In the genomic region with DNA sequence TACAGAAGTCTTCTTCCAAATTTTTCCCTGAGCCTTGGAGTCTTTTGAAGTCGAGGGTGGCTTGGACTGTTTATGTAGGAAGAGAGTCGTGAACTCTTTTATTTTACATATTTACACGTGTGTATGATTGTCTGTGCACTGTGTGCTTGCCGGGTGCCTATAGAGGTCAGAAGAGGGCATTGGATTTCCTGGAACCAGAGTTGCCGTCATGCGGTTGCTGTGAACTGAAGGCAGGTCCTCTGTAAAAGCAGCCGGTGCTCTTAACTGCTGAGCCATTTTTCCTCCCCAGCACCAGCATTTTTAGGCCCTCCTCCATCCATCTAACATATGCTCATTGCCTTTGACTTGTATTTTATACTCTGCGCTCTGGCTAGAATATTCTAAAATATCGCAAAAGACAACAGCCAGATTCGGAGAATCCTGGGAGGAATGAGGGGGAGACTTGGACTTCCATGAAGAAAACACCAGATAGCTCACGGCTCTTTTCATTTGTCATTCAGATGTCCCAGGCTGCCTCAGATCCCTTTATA, we compare ENCODE assay signal across 13 mouse cellular contexts. TPM values are rescaled to one million over a fixed set of nuclear protein-coding genes. Genes with fewer than 3 reads are reported as not detected.
DNase-seq lines count a peak whose midpoint lies in the region; ATAC-seq and TF ChIP-seq lines count a peak whose summit lies in the region.
"Had no signal": no experiment of that assay in that cellular context is flagged by ENCODE, and none has a peak within 500 bp of the region (broad histone marks: within the 10 kb centered on the region; RNA-seq: fewer than 3 reads in every experiment).

No protein-coding gene starts in this region.

- H3K4me2 ChIP-seq in embryonic facial prominence, embryonic 12.5 days (replicated peaks), result no peak overlapping the region
- no peak overlapping the region for H3K4me2 ChIP-seq in liver, embryonic 11.5 days

- DNase-seq in frontal cortex, postnatal 14 days (ENCODE audit: low spot score in 2 of 2), result no peak
- no peak for DNase-seq in left cerebral cortex, adult 2 months (ENCODE audit: extremely low spot score in 1 of 2, low spot score in 2 of 2)
- DNase-seq in left cerebral cortex, postnatal 4 days, result no peak
- DNase-seq in liver, embryonic 11.5 days (ENCODE audit: low spot score), result no peak
- DNase-seq in thymus, adult 2 months, result no peak
- DNase-seq: cerebellum, adult 9-10 months; liver, postnatal 0 days had no signal

- intact Hi-C loops in left cerebral cortex, adult 2 months (cut with DNase I), result no loop called here
- intact Hi-C loops in left cerebral cortex, postnatal 4 days (cut with DNase I), result loop anchor here (5.0 kb wide), 1 partner anchor 35 kb away; a partner anchor contains a TSS

- peak overlapping the region; percentile 65 for H3K27ac ChIP-seq in left cerebral cortex, adult 2 months
- H3K27ac ChIP-seq in embryonic facial prominence, embryonic 12.5 days, result peak overlapping the region; percentile 41
- H3K27ac ChIP-seq in olfactory bulb, adult 2 months (ENCODE audit: insufficient read depth, low read depth, low read length), result peak overlapping the region; percentile 75
- H3K27ac ChIP-seq in liver, embryonic 11.5 days (ENCODE audit: low read depth, low read length), result no peak overlapping the region
- no peak overlapping the region for H3K27ac ChIP-seq in thymus, adult 2 months (ENCODE audit: control insufficient read depth, insufficient read depth, low read length)

- H3K36me3 ChIP-seq in embryonic facial prominence, embryonic 12.5 days, result no peaks in the 10 kb centered on the region
- H3K36me3 ChIP-seq in liver, embryonic 11.5 days (ENCODE audit: control insufficient read depth, insufficient read depth, low read length), result no peaks in the 10 kb centered on the region
- H3K36me3 ChIP-seq in thymus, adult 2 months (ENCODE audit: control insufficient read depth, insufficient read depth, low read length), result no peaks in the 10 kb centered on the region

- no peak overlapping the region for H3K9ac ChIP-seq in embryonic facial prominence, embryonic 12.5 days
- no peak overlapping the region for H3K9ac ChIP-seq in liver, embryonic 11.5 days (ENCODE audit: low read depth, low read length)
- H3K9ac ChIP-seq: liver, postnatal 0 days had no signal

- no peak for TF ChIP-seq CTCF in left cerebral cortex, adult 2 months (IDR thresholded peaks at IDR 0.05)
- no peak for TF ChIP-seq CTCF in olfactory bulb, adult 2 months (IDR thresholded peaks at IDR 0.05; ENCODE audit: insufficient read depth, low read depth, low read length)
- TF ChIP-seq CTCF in thymus, adult 2 months (IDR thresholded peaks at IDR 0.05; ENCODE audit: borderline replicate concordance, control insufficient read depth, extremely low read depth, insufficient read depth, low read length, poor library complexity), result no peak

- TF ChIP-seq POLR2A in olfactory bulb, adult 2 months (IDR thresholded peaks at IDR 0.05; ENCODE audit: insufficient read depth, low read depth, low read length), result no peak
- no peak for TF ChIP-seq POLR2A in thymus, adult 2 months (IDR thresholded peaks at IDR 0.05; ENCODE audit: control insufficient read depth, extremely low read depth, insufficient read depth, low read length, poor library complexity)

- WGBS in embryonic facial prominence, embryonic 12.5 days, result 78% methylated on average over 11 of the region's 11 CpGs
- WGBS in olfactory bulb, adult 2 months, result 76% methylated on average over 11 of the region's 11 CpGs
- WGBS in liver, embryonic 11.5 days, result 72% methylated on average over 11 of the region's 11 CpGs
- WGBS in thymus, adult 2 months, result 70% methylated on average over 11 of the region's 11 CpGs

- peaks cover 27% of the 10 kb centered on the region for H3K4me1 ChIP-seq in embryonic facial prominence, embryonic 12.5 days
- H3K4me1 ChIP-seq in olfactory bulb, adult 2 months (ENCODE audit: control insufficient read depth, insufficient read depth, low read length), result peaks cover 54% of the 10 kb centered on the region
- peaks cover 8% of the 10 kb centered on the region; the same call in 1 of the 2 replicates for H3K4me1 ChIP-seq in liver, embryonic 11.5 days (replicated peaks; ENCODE audit: control insufficient read depth, insufficient read depth, low read length)
- H3K4me1 ChIP-seq in thymus, adult 2 months (replicated peaks; ENCODE audit: control insufficient read depth, insufficient read depth, low read length), result peaks cover 32% of the 10 kb centered on the region

- H3K9me3 ChIP-seq in embryonic facial prominence, embryonic 12.5 days, result no peaks in the 10 kb centered on the region
- no peaks in the 10 kb centered on the region for H3K9me3 ChIP-seq in liver, embryonic 11.5 days (ENCODE audit: control insufficient read depth, low read length)

- H3K4me3 ChIP-seq in left cerebral cortex, adult 2 months, result no peak overlapping the region
- no peak overlapping the region for H3K4me3 ChIP-seq in embryonic facial prominence, embryonic 12.5 days
- no peak overlapping the region for H3K4me3 ChIP-seq in olfactory bulb, adult 2 months (ENCODE audit: insufficient read depth, low read depth, low read length)
- H3K4me3 ChIP-seq in liver, embryonic 11.5 days (ENCODE audit: low read depth, low read length), result no peak overlapping the region
- no peak overlapping the region for H3K4me3 ChIP-seq in thymus, adult 2 months (ENCODE audit: control insufficient read depth, insufficient read depth, low read length)

- no peaks in the 10 kb centered on the region for H3K27me3 ChIP-seq in embryonic facial prominence, embryonic 12.5 days
- no peaks in the 10 kb centered on the region for H3K27me3 ChIP-seq in liver, embryonic 11.5 days (replicated peaks; ENCODE audit: control insufficient read depth, insufficient read depth, low read length)
- H3K27me3 ChIP-seq in thymus, adult 2 months (ENCODE audit: control insufficient read depth, insufficient read depth, low read length), result no peaks in the 10 kb centered on the region

- peak; percentile 71; the same call in 1 of the 2 replicates for ATAC-seq in frontal cortex, adult (ENCODE audit: low TSS enrichment)
- ATAC-seq in embryonic facial prominence, embryonic 12.5 days (ENCODE audit: insufficient number of reproducible peaks, insufficient read depth, low FRiP score, low TSS enrichment), result no peak
- ATAC-seq in liver, embryonic 11.5 days (replicated peaks; ENCODE audit: low FRiP score), result no peak
- ATAC-seq: activated CD4-positive, CD25-positive, alpha-beta regulatory T cell, adult 4 months; intestine, postnatal 0 days had no signal

RNA-seq across cellular contexts. Expression of a gene that starts 25.0 kb away (rescaled TPM):
- total RNA-seq in left cerebral cortex, adult 2 months (2021), result 100 to 1,000 TPM; 113 to 114 TPM
- 100 to 1,000 TPM; 220 to 228 TPM for total RNA-seq in left cerebral cortex, postnatal 4 days (2021)
- polyA plus RNA-seq in embryonic facial prominence, embryonic 12.5 days (2016; fragmentation: Nextera tagmentation; extraction: Ambion mirVana), result 731 and 750 TPM in 2 replicates
- polyA plus RNA-seq in olfactory bulb, adult 2 months (2012; ENCODE audit: insufficient read depth, insufficient read length, low replicate concordance, missing spikeins), result 273 and 350 TPM in 2 replicates
- polyA plus RNA-seq in liver, embryonic 11.5 days (2014; fragmentation: Nextera tagmentation; extraction: Ambion mirVana), result 532 and 579 TPM in 2 replicates
- polyA plus RNA-seq in thymus, adult 2 months (2012; rRNA removed), result 544 TPM in 2 replicates

RNA-seq across cellular contexts. Expression of a gene that starts 33.4 kb away (rescaled TPM):
- total RNA-seq in left cerebral cortex, adult 2 months (2021), result 10 to 100 TPM; 40.6 to 64.4 TPM
- 10 to 100 TPM; 29.6 to 34.4 TPM for total RNA-seq in left cerebral cortex, postnatal 4 days (2021)
- 48.2 and 55.6 TPM in 2 replicates for polyA plus RNA-seq in embryonic facial prominence, embryonic 12.5 days (2016; fragmentation: Nextera tagmentation; extraction: Ambion mirVana)
- not detected in 2 replicates for polyA plus RNA-seq in olfactory bulb, adult 2 months (2012; ENCODE audit: insufficient read depth, insufficient read length, low replicate concordance, missing spikeins)
- polyA plus RNA-seq in liver, embryonic 11.5 days (2014; fragmentation: Nextera tagmentation; extraction: Ambion mirVana), result 12.2 and 13.8 TPM in 2 replicates
- 28.4 and 31.1 TPM in 2 replicates for polyA plus RNA-seq in thymus, adult 2 months (2012; rRNA removed)

RNA-seq across cellular contexts. Expression of a gene that starts 49.6 kb away (rescaled TPM):
- 10 to 100 TPM; 53.5 to 58.6 TPM for total RNA-seq in left cerebral cortex, adult 2 months (2021)
- total RNA-seq in left cerebral cortex, postnatal 4 days (2021), result 10 to 100 TPM; 83.3 to 93.2 TPM
- polyA plus RNA-seq in embryonic facial prominence, embryonic 12.5 days (2016; fragmentation: Nextera tagmentation; extraction: Ambion mirVana), result 136 and 137 TPM in 2 replicates
- polyA plus RNA-seq in olfactory bulb, adult 2 months (2012; ENCODE audit: insufficient read depth, insufficient read length, low replicate concordance, missing spikeins), result 164 and 189 TPM in 2 replicates
- 83.3 and 90.1 TPM in 2 replicates for polyA plus RNA-seq in liver, embryonic 11.5 days (2014; fragmentation: Nextera tagmentation; extraction: Ambion mirVana)
- polyA plus RNA-seq in thymus, adult 2 months (2012; rRNA removed), result 196 TPM in 2 replicates

RNA-seq across cellular contexts. Expression of a gene that starts 56.5 kb away (rescaled TPM):
- under 1 TPM in 1 of 2 experiments, not detected in 1; 0.32 TPM for total RNA-seq in left cerebral cortex, adult 2 months (2021)
- total RNA-seq in left cerebral cortex, postnatal 4 days (2021), result 1 to 10 TPM in 1 of 2 experiments, under 1 TPM in 1; 0.54 to 1.0 TPM
- polyA plus RNA-seq in embryonic facial prominence, embryonic 12.5 days (2016; fragmentation: Nextera tagmentation; extraction: Ambion mirVana), result 0.27 and 0.55 TPM in 2 replicates
- polyA plus RNA-seq in olfactory bulb, adult 2 months (2012; ENCODE audit: insufficient read depth, insufficient read length, low replicate concordance, missing spikeins), result not detected in 2 replicates
- polyA plus RNA-seq in liver, embryonic 11.5 days (2014; fragmentation: Nextera tagmentation; extraction: Ambion mirVana), result 4.4 TPM in 2 replicates
- 8.3 and 8.9 TPM in 2 replicates for polyA plus RNA-seq in thymus, adult 2 months (2012; rRNA removed)
- total RNA-seq: left cerebral cortex, postnatal 14 days had no signal
- polyA plus RNA-seq: activated CD4-positive, CD25-positive, alpha-beta regulatory T cell, adult 4 months had no signal

Comparison
In these comparisons a context has a peak if more than half of its experiments do, and no peak if none do; other contexts are left out.
1. H3K27ac ChIP-seq: peak in left cerebral cortex, adult 2 months (single experiment), embryonic facial prominence, embryonic 12.5 days (single experiment) and olfactory bulb, adult 2 months (single experiment); none in liver, embryonic 11.5 days (single experiment) and thymus, adult 2 months (single experiment).
2. RNA of a gene that starts 33.4 kb away (polyA plus RNA-seq): 48.2 to 55.6 TPM in embryonic facial prominence, embryonic 12.5 days, 28.4 to 31.1 TPM in thymus, adult 2 months and 12.2 to 13.8 TPM in liver, embryonic 11.5 days; not detected in olfactory bulb, adult 2 months; every median in the first group is over 10 times any median in the second.